Mouse (Mus musculus) layer of hippocampus, postnatal 25 days (tissue): Measurements from ENCODE around the gene Tmem53. TPM values are rescaled to one million over a fixed set of nuclear protein-coding genes. Genes with fewer than 3 reads are reported as not detected.
A peak's percentile ranks its signal among the peaks of the same experiment; 100 is the strongest.

Source experiments
- DNase-seq, 2 experiments: peaks; one replicate each; pipeline ENCODE4 v3.0.0; 2022; ENCODE audit warnings: mixed read lengths in 2 of 2, low spot score in 1 of 2; ENCODE audit errors: extremely low spot score in 1 of 2
- total RNA-seq, 2 experiments: library from RNA; stranded (reverse); gene quantifications; 2 replicates each; pipeline ENCODE4 v1.2.3; 2021

The Tmem53 gene
- total RNA-seq, 2 experiments from 2014 or later: 4.6 to 6.0 TPM

GRCm38 (mm10) chr4:117311891-117312290, 60.1 kb downstream of the Tmem53 start:
- DNase-seq: no peak

- DNase-seq: no peak
Measured at GRCm38 (mm10) chr4:117312416-117313084, 60.8 kb downstream of the Tmem53 start.

GRCm38 (mm10) chr4:117313085-117313424, 61.3 kb downstream of the Tmem53 start:
- DNase-seq: peak in 1 of 2 experiments; percentile 39

- DNase-seq: no peak
Measured at GRCm38 (mm10) chr4:117314849-117315500, 63.2 kb downstream of the Tmem53 start.

- no peak for DNase-seq
Measured at GRCm38 (mm10) chr4:117316800-117317199, 65.0 kb downstream of the Tmem53 start.

- peak; percentile 28 to 43 for DNase-seq
Measured at GRCm38 (mm10) chr4:117317701-117318190, 66.0 kb downstream of the Tmem53 start.

Other genes starting within 250 kb of the Tmem53 start
- gene Eif2b3, start 232.5 kb upstream of the Tmem53 start, total RNA-seq: 10 to 100 TPM; 20.6 to 21.2 TPM
- gene Ptch2, start 155.9 kb upstream of the Tmem53 start, total RNA-seq: 1 to 10 TPM; 1.4 to 3.0 TPM
- gene Btbd19, start 126.2 kb upstream of the Tmem53 start, total RNA-seq: 10 to 100 TPM; 10.5 to 12.1 TPM
- under 1 TPM; 0.27 to 0.75 TPM for gene Tctex1d4, start 125.2 kb upstream of the Tmem53 start, total RNA-seq
- 10 to 100 TPM; 10.9 to 11.9 TPM for gene Plk3, start 118.0 kb upstream of the Tmem53 start, total RNA-seq
- 100 to 1,000 TPM; 437 to 521 TPM for gene Rps8, start 95.7 kb upstream of the Tmem53 start, total RNA-seq
- under 1 TPM; 0.47 TPM for gene Kif2c, start 69.3 kb upstream of the Tmem53 start, total RNA-seq
- gene Armh1, start 174 bp downstream of the Tmem53 start, total RNA-seq: under 1 TPM; 0.52 to 0.79 TPM
- 100 to 1,000 TPM; 169 to 188 TPM for gene Rnf220, start 245.1 kb downstream of the Tmem53 start, total RNA-seq